Mouse (Mus musculus): ENCODE measurements at regions not wholly inside any gene's neighbourhood (a gene's known extent, or its start where the extent isn't known, plus 50 kb on each side); places are given as distances from the start of the nearest gene placed in this dataset.
A peak's percentile ranks its signal among the peaks of the same experiment; 100 is the strongest.

DNA sequence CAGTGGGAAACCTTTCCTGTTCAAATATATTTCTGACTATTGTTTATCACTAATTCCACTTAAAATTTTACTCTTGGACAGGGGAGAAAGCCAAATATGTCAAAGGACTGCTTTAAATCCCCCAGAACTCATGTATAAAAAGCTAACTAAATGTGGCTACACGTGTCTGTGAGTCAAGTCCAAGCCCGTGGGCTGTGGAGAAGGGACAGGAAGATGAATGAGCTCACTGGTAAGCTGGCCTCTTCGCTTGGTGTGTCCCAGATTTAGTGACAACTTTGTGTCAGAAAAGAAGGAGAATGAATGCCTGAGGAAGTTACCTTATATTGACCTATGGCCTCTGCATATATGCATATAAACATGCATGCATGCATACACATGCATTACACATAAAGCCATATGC is 415.3 kb downstream of the Otol1 start:
- Histone ChIP-seq H3K4me2 (replicated peaks; ENCODE audit: low read depth) (no peak overlapping the region), H3K4me3 (ENCODE audit: low read depth, low read length) (no peak overlapping the region), H3K36me3 (ENCODE audit: control insufficient read depth, insufficient read depth, low read length) (no peaks in the 10 kb centered on the region), H3K9me3 (ENCODE audit: control insufficient read depth, low read length) (no peaks in the 10 kb centered on the region), H3K4me1 (replicated peaks; ENCODE audit: control insufficient read depth, insufficient read depth) (no peaks in the 10 kb centered on the region), H3K27ac (replicated peaks) (no peak overlapping the region), H3K27me3 (ENCODE audit: control insufficient read depth, insufficient read depth, low read length) (no peaks in the 10 kb centered on the region), H3K9ac (ENCODE audit: low read length) (no peak overlapping the region)
- TF ChIP-seq CTCF (IDR thresholded peaks at IDR 0.05; ENCODE audit: low read depth) (no peak), EP300 (optimal IDR thresholded peaks at IDR 0.05) (no peak)
- DNase-seq (ENCODE audit: low spot score) (no peak), ATAC-seq (ENCODE audit: low FRiP score, low TSS enrichment) (no peak)
- 34% methylated on average over 3 of the region's 3 CpGs for WGBS

DNA sequence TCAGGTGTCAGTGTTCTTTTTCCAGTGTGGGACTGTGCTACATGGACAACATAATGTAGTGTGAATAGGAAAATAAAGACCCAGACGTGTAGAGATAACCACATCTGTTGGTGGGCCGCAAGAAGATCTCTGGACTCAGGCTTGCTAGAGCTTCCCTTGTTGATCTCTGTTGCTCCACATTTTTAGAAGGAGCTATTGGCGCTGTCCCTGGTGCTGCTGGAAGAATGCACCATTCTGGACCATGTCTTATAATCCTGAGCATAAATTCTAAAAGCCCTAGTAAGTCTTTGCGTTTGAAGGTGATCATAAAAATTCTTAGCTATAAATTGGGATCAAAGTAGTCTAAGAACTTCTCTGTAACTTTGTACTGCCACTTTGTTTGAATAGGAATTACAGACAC is 429.3 kb downstream of the Otol1 start:
- Histone ChIP-seq H3K27ac (replicated peaks) (no peak overlapping the region), H3K4me2 (replicated peaks; ENCODE audit: low read depth) (no peak overlapping the region), H3K9me3 (ENCODE audit: control insufficient read depth, low read length) (no peaks in the 10 kb centered on the region), H3K27me3 (ENCODE audit: control insufficient read depth, insufficient read depth, low read length) (no peaks in the 10 kb centered on the region), H3K36me3 (ENCODE audit: control insufficient read depth, insufficient read depth, low read length) (no peaks in the 10 kb centered on the region), H3K9ac (ENCODE audit: low read length) (no peak overlapping the region), H3K4me1 (replicated peaks; ENCODE audit: control insufficient read depth, insufficient read depth) (no peaks in the 10 kb centered on the region), H3K4me3 (ENCODE audit: low read depth, low read length) (no peak overlapping the region)
- no peak for ATAC-seq (ENCODE audit: low FRiP score, low TSS enrichment)
- WGBS: 61% methylated on average over 4 of the region's 4 CpGs
- TF ChIP-seq CTCF (IDR thresholded peaks at IDR 0.05; ENCODE audit: low read depth) (no peak), EP300 (optimal IDR thresholded peaks at IDR 0.05) (no peak)
- DNase-seq (ENCODE audit: low spot score): no peak

DNA sequence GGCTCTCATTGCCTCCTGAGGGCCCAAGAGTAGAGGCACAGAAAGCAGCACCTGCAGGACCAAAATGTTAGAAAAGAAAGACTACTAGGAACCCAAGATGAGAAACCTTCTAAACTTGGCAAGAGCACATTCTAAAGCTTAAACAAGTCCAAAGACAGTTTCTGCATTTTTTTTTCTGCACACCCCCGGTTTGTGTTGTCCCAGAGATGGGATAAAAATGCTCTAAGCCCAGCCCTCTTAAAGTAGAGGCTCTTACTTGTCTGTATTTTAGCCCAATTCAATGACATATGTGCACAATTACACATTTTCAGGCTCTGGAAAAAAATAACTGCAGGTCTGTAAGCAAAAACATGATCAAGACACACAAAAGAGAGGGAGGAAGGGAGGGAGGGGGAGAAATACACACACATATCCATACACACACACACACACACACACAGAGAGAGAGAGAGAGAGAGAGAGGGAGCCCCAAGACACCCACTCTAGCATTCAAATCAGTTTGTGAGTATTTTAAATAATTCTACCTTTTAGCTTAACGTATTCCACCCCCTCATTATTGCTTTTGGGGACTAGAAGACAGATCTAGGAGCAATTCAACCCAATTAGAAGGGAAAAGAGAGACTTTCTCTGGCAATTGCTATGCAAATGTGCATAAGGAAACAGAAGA is 449.9 kb downstream of the Otol1 start:
- DNase-seq (ENCODE audit: low spot score) (no peak), ATAC-seq (ENCODE audit: low FRiP score, low TSS enrichment) (no peak)
- Histone ChIP-seq H3K27me3 (ENCODE audit: control insufficient read depth, insufficient read depth, low read length) (no peaks in the 10 kb centered on the region), H3K4me2 (replicated peaks; ENCODE audit: low read depth) (no peak overlapping the region), H3K9ac (ENCODE audit: low read length) (no peak overlapping the region), H3K27ac (replicated peaks) (no peak overlapping the region), H3K36me3 (ENCODE audit: control insufficient read depth, insufficient read depth, low read length) (no peaks in the 10 kb centered on the region), H3K4me3 (ENCODE audit: low read depth, low read length) (no peak overlapping the region), H3K9me3 (ENCODE audit: control insufficient read depth, low read length) (no peaks in the 10 kb centered on the region), H3K4me1 (replicated peaks; ENCODE audit: control insufficient read depth, insufficient read depth) (no peaks in the 10 kb centered on the region)
- TF ChIP-seq CTCF (IDR thresholded peaks at IDR 0.05; ENCODE audit: low read depth) (no peak), EP300 (optimal IDR thresholded peaks at IDR 0.05) (no peak)
- WGBS: 35% methylated on average over 2 of the region's 2 CpGs

DNA sequence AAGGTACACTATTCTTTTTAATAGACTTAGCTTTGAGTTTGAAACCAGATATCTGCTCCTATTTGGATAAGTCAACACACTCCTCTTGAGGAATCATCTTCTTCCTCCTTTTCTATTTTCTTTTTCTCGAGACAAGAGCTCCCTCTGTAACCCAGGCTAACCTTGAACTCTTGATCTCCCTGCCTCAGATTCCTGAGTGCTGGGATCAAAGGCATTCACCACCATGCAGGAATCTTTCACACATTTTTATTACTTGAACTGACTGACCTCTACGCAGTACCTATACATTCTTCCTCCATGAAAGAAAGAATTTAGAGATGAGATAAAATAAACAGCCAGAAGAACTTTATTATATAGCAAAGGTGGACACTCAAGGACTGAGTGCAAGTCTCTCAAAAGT is 453.4 kb downstream of the Otol1 start:
- Histone ChIP-seq H3K27me3 (ENCODE audit: control insufficient read depth, insufficient read depth, low read length) (no peaks in the 10 kb centered on the region), H3K4me3 (ENCODE audit: low read depth, low read length) (no peak overlapping the region), H3K9me3 (ENCODE audit: control insufficient read depth, low read length) (no peaks in the 10 kb centered on the region), H3K4me1 (replicated peaks; ENCODE audit: control insufficient read depth, insufficient read depth) (no peaks in the 10 kb centered on the region), H3K9ac (ENCODE audit: low read length) (no peak overlapping the region), H3K36me3 (ENCODE audit: control insufficient read depth, insufficient read depth, low read length) (no peaks in the 10 kb centered on the region), H3K4me2 (replicated peaks; ENCODE audit: low read depth) (no peak overlapping the region), H3K27ac (replicated peaks) (no peak overlapping the region)
- ATAC-seq (ENCODE audit: low FRiP score, low TSS enrichment): no peak
- WGBS: 66% methylated on average over 2 of the region's 2 CpGs
- no peak for TF ChIP-seq CTCF (IDR thresholded peaks at IDR 0.05; ENCODE audit: low read depth)
- no peak for TF ChIP-seq EP300 (optimal IDR thresholded peaks at IDR 0.05)
- no peak for DNase-seq (ENCODE audit: low spot score)

DNA sequence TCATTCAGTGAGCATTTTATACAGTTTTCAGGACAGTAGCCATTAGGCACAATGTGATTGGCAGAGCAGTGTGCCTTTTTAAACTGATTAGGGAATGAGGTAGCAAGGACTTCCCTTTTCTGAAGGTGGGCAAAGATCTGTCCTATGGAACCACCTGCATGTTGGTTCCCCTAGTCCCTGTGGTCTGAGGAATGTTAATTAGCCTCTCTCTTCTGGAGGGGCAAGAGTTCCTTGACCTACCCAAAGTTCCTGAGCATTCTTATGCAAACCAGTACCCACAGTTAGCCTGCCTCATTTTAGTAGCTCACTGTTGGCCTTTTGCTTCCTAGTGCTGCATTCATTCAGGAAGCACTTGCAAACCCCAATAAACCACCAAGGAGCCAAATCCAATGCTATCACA is 455.8 kb downstream of the Otol1 start:
- no peak for ATAC-seq (ENCODE audit: low FRiP score, low TSS enrichment)
- Histone ChIP-seq H3K4me3 (ENCODE audit: low read depth, low read length) (no peak overlapping the region), H3K4me1 (replicated peaks; ENCODE audit: control insufficient read depth, insufficient read depth) (no peaks in the 10 kb centered on the region), H3K27ac (replicated peaks) (no peak overlapping the region), H3K9me3 (ENCODE audit: control insufficient read depth, low read length) (no peaks in the 10 kb centered on the region), H3K9ac (ENCODE audit: low read length) (no peak overlapping the region), H3K4me2 (replicated peaks; ENCODE audit: low read depth) (no peak overlapping the region), H3K36me3 (ENCODE audit: control insufficient read depth, insufficient read depth, low read length) (no peaks in the 10 kb centered on the region), H3K27me3 (ENCODE audit: control insufficient read depth, insufficient read depth, low read length) (no peaks in the 10 kb centered on the region)
- no peak for TF ChIP-seq CTCF (IDR thresholded peaks at IDR 0.05; ENCODE audit: low read depth)
- TF ChIP-seq EP300 (optimal IDR thresholded peaks at IDR 0.05): no peak
- DNase-seq (ENCODE audit: low spot score): no peak

DNA sequence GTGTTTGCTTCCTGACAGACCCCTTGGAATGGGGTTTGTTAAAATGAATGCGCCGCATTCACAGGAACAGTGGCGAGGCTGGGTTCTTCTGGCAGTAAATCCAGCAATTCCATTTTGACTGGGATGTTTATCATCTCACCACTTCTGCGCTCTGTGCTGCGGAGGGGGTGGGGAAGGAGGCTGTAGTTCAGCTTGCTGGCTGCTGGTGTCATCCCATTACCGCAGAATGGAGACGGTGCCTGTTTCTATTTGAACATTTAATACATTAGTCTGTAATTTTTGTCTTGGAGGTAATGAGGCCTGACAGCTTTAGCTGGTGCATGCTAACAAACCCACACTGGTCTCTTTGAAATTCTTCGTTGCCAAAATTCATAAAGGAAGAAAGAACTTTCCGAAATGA is 475.1 kb downstream of the Otol1 start:
- Histone ChIP-seq H3K4me1 (replicated peaks; ENCODE audit: control insufficient read depth, insufficient read depth) (no peaks in the 10 kb centered on the region), H3K27me3 (ENCODE audit: control insufficient read depth, insufficient read depth, low read length) (no peaks in the 10 kb centered on the region), H3K36me3 (ENCODE audit: control insufficient read depth, insufficient read depth, low read length) (no peaks in the 10 kb centered on the region), H3K9me3 (ENCODE audit: control insufficient read depth, low read length) (no peaks in the 10 kb centered on the region), H3K4me3 (ENCODE audit: low read depth, low read length) (no peak overlapping the region), H3K27ac (replicated peaks) (no peak overlapping the region), H3K4me2 (replicated peaks; ENCODE audit: low read depth) (no peak overlapping the region), H3K9ac (ENCODE audit: low read length) (no peak overlapping the region)
- WGBS: 28% methylated on average over 9 of the region's 9 CpGs
- TF ChIP-seq EP300 (optimal IDR thresholded peaks at IDR 0.05): no peak
- peak; percentile 68 for TF ChIP-seq CTCF (IDR thresholded peaks at IDR 0.05; ENCODE audit: low read depth)
- DNase-seq (ENCODE audit: low spot score) (peak; percentile 13), ATAC-seq (ENCODE audit: low FRiP score, low TSS enrichment) (no peak)

Data from stomach, postnatal 0 days (tissue).